24 mouse cellular contexts compared by ENCODE assay signal in the genomic region with DNA sequence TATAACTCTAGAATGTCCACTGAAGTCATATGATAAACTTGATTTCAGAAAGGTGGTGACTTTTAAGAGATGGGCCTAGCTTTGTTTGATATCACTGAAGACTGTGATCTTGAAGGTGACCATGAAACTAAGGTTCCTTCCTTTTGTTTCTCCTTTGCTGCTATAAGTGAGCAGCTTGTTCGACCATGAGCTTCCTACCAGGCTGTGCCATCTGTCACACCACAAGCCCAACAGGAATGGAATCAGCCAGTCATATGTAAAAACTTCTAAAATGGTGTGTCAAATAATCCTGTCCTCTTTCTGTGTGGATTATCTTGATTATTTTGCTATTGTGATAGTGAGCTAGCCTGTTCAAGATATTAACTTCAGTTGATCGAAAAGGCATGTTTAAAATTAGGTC.
DNase-seq lines count a peak whose midpoint lies in the region; ATAC-seq and TF ChIP-seq lines count a peak whose summit lies in the region.
"Had no signal": no experiment of that assay in that cellular context is flagged by ENCODE, and none has a peak within 500 bp of the region (broad histone marks: within the 10 kb centered on the region; RNA-seq: fewer than 3 reads in every experiment).

No protein-coding gene starts in this region.

- H3K27me3 ChIP-seq in hindbrain, postnatal 0 days (ENCODE audit: insufficient read depth, low read length), result no peaks in the 10 kb centered on the region
- H3K27me3 ChIP-seq in hindbrain, embryonic 12.5 days, result no peaks in the 10 kb centered on the region
- H3K27me3 ChIP-seq: CH12.LX; hindbrain, embryonic 15.5 days; intestine, embryonic 15.5 days; limb, embryonic 15.5 days; midbrain, embryonic 12.5 days; neural tube, embryonic 13.5 days; Patski had no signal

- H3K4me3 ChIP-seq in hindbrain, postnatal 0 days (ENCODE audit: low read length), result no peak overlapping the region
- H3K4me3 ChIP-seq in hindbrain, embryonic 12.5 days, result no peak overlapping the region
- H3K4me3 ChIP-seq: gastrocnemius, adult 2 months; hindbrain, embryonic 15.5 days; intestine, embryonic 15.5 days; limb, embryonic 15.5 days; midbrain, embryonic 12.5 days; neural tube, embryonic 13.5 days had no signal

- no peaks in the 10 kb centered on the region for H3K4me1 ChIP-seq in hindbrain, postnatal 0 days (ENCODE audit: insufficient read depth, low read length)
- no peaks in the 10 kb centered on the region; the same call in 1 of the 2 replicates for H3K4me1 ChIP-seq in hindbrain, embryonic 12.5 days
- H3K4me1 ChIP-seq: intestine, embryonic 15.5 days; limb, embryonic 15.5 days had no signal

- H3K27ac ChIP-seq in hindbrain, postnatal 0 days, result no peak overlapping the region
- no peak overlapping the region for H3K27ac ChIP-seq in hindbrain, embryonic 12.5 days
- H3K27ac ChIP-seq: gastrocnemius, adult 2 months; hindbrain, embryonic 15.5 days; intestine, embryonic 15.5 days; limb, embryonic 15.5 days; liver, embryonic 14.5 days; midbrain, embryonic 12.5 days; neural tube, embryonic 13.5 days had no signal

- H3K4me2 ChIP-seq in hindbrain, postnatal 0 days (ENCODE audit: low read depth, low read length), result no peak overlapping the region
- no peak overlapping the region for H3K4me2 ChIP-seq in hindbrain, embryonic 12.5 days (replicated peaks)
- H3K4me2 ChIP-seq: hindbrain, embryonic 15.5 days; intestine, embryonic 15.5 days; limb, embryonic 15.5 days; lung, embryonic 14.5 days; midbrain, embryonic 12.5 days; neural tube, embryonic 13.5 days had no signal

- 0 out of 2 replicates have a peak, but pooled peaks cover 4% of the 10 kb centered on the region for H3K36me3 ChIP-seq in hindbrain, postnatal 0 days (ENCODE audit: insufficient read depth, low read length)
- H3K36me3 ChIP-seq in hindbrain, embryonic 12.5 days, result peaks cover 4% of the 10 kb centered on the region; the same call in 1 of the 2 replicates
- H3K36me3 ChIP-seq: G1E; hindbrain, embryonic 15.5 days; intestine, embryonic 15.5 days; limb, embryonic 15.5 days had no signal

- ATAC-seq in hindbrain, postnatal 0 days, result 0 out of 2 replicates have a peak, but pooled peaks have one; percentile 51
- no peak for ATAC-seq in hindbrain, embryonic 12.5 days (ENCODE audit: low FRiP score)
- ATAC-seq: intestine, embryonic 15.5 days; Patski had no signal

- no peak overlapping the region for H3K9ac ChIP-seq in hindbrain, postnatal 0 days (replicated peaks; ENCODE audit: low read length)
- H3K9ac ChIP-seq in hindbrain, embryonic 12.5 days, result no peak overlapping the region
- H3K9ac ChIP-seq: hindbrain, embryonic 15.5 days; intestine, embryonic 15.5 days; limb, embryonic 15.5 days; liver, embryonic 14.5 days; lung, embryonic 14.5 days; midbrain, embryonic 12.5 days; neural tube, embryonic 13.5 days had no signal

- no peak for TF ChIP-seq CTCF in hindbrain, postnatal 0 days (IDR thresholded peaks at IDR 0.05; ENCODE audit: low read depth)
- no peak for TF ChIP-seq CTCF in brain, embryonic 14.5 days (IDR thresholded peaks at IDR 0.05; ENCODE audit: borderline replicate concordance, extremely low read depth, insufficient read depth, insufficient read length)

- WGBS in hindbrain, postnatal 0 days, result 72% methylated on average over 2 of the region's 2 CpGs
- 78% methylated on average over 2 of the region's 2 CpGs for WGBS in hindbrain, embryonic 12.5 days

- DNase-seq in hindbrain, postnatal 0 days (ENCODE audit: low spot score), result peak; percentile 55
- DNase-seq in brain, embryonic 14.5 days (ENCODE audit: low read depth), result peak; percentile 70
- peak; percentile 70 to 84 for DNase-seq in cerebellum, adult 18-20 months
- DNase-seq in cerebellum, postnatal 14 days, result peak; percentile 58 to 78
- no peak for DNase-seq in adrenal gland, postnatal 4 days (ENCODE audit: low spot score in 2 of 2)
- DNase-seq in c-Kit-positive CD71-positive TER-119-positive erythroid progenitor cells, embryonic 14.5 days (ENCODE audit: low spot score), result no peak
- DNase-seq: B cell, adult 2 months; gastrocnemius, adult 2 months; heart, postnatal 4 days; kidney, adult 8-10 months; kidney, postnatal 14 days; layer of hippocampus, postnatal 36 days; lung, embryonic 14.5 days; thymus, postnatal 25 days had no signal

- no peak for TF ChIP-seq POLR2A in brain, embryonic 14.5 days (IDR thresholded peaks at IDR 0.05; ENCODE audit: borderline replicate concordance, extremely low read depth, insufficient read depth, insufficient read length, poor library complexity, severe bottlenecking)

- H3K9me3 ChIP-seq in hindbrain, postnatal 0 days (ENCODE audit: low read length), result no peaks in the 10 kb centered on the region
- no peaks in the 10 kb centered on the region for H3K9me3 ChIP-seq in hindbrain, embryonic 12.5 days (replicated peaks)
- H3K9me3 ChIP-seq: G1E; hindbrain, embryonic 15.5 days; intestine, embryonic 15.5 days; limb, embryonic 15.5 days; midbrain, embryonic 12.5 days; neural tube, embryonic 13.5 days had no signal

Comparison
In these comparisons a context has a peak if more than half of its experiments do, and no peak if none do; other contexts are left out.
1. DNase-seq: peak in hindbrain, postnatal 0 days (single experiment), brain, embryonic 14.5 days (single experiment), cerebellum, adult 18-20 months (2 of 2) and cerebellum, postnatal 14 days (2 of 2); none in adrenal gland, postnatal 4 days (0 of 2) and c-Kit-positive CD71-positive TER-119-positive erythroid progenitor cells, embryonic 14.5 days (single experiment).